Mouse (Mus musculus) kidney, adult 2 months (tissue): ENCODE data around the gene Ppm1a. TPM values are rescaled to one million over a fixed set of nuclear protein-coding genes. Genes with fewer than 3 reads are reported as not detected.
A peak's percentile ranks its signal among the peaks of the same experiment; 100 is the strongest.

Source experiments
- DNase-seq: peaks from one replicate; pipeline ENCODE4 v3.0.0; 2021
- H3K27ac ChIP-seq: fragments of 200-500 bp; 2 replicates; pipeline ENCODE4 v1.5.1; 2012; ENCODE audit warnings: low read depth, low read length, control low read depth, inconsistent platforms; ENCODE audit not compliant: insufficient read depth
- H3K27me3 ChIP-seq: fragments of 200-500 bp; replicated peaks from 2 replicates; pipeline ENCODE4 v1.6.1; 2012; ENCODE audit warnings: mild to moderate bottlenecking, moderate library complexity, low read length, inconsistent platforms; ENCODE audit not compliant: control insufficient read depth, insufficient read depth
- H3K36me3 ChIP-seq: fragments of 200-500 bp; 2 replicates; pipeline ENCODE4 v1.6.1; 2012; ENCODE audit warnings: mild to moderate bottlenecking, moderate library complexity, low read length, inconsistent platforms; ENCODE audit not compliant: control insufficient read depth, insufficient read depth
- H3K4me1 ChIP-seq: fragments of 200-500 bp; 2 replicates; pipeline ENCODE4 v1.6.1; 2011; ENCODE audit warnings: low read length; ENCODE audit not compliant: control insufficient read depth, insufficient read depth
- H3K4me3 ChIP-seq: fragments of 200-500 bp; 2 replicates; pipeline ENCODE4 v1.5.1; 2011; ENCODE audit warnings: mild to moderate bottlenecking, low read depth, low read length, control low read depth; ENCODE audit not compliant: insufficient read depth
- CTCF ChIP-seq: fragments of 200-500 bp; conservative IDR thresholded peaks from 2 replicates; pipeline ENCODE4 v1.5.1; 2011; ENCODE audit warnings: low read depth, mild to moderate bottlenecking, control low read depth, low read length, moderate library complexity, mixed read lengths; ENCODE audit not compliant: insufficient read depth, insufficient read length
- POLR2A ChIP-seq: fragments of 200-500 bp; IDR thresholded peaks from one replicate; pipeline ENCODE4 v1.6.1; 2011; ENCODE audit warnings: low read depth, low read length, control low read depth
- WGBS: fragments of 180-500 bp; shearing (Covaris S2); methylation state at CpG from one replicate; pipeline ENCODE4 v1.1.7; 2018; 5-methylcytosine and 5-hydroxymethylcytosine counted together
- polyA plus RNA-seq: library from polyadenylated mRNA; depleted of rRNA; stranded (reverse); fragments of >200 nt; gene quantifications from 2 replicates; pipeline ENCODE4 v1.2.3, GENCODE M21; 2012

The Ppm1a gene
- polyA plus RNA-seq, 1 experiment: 68.8 TPM

DNA sequence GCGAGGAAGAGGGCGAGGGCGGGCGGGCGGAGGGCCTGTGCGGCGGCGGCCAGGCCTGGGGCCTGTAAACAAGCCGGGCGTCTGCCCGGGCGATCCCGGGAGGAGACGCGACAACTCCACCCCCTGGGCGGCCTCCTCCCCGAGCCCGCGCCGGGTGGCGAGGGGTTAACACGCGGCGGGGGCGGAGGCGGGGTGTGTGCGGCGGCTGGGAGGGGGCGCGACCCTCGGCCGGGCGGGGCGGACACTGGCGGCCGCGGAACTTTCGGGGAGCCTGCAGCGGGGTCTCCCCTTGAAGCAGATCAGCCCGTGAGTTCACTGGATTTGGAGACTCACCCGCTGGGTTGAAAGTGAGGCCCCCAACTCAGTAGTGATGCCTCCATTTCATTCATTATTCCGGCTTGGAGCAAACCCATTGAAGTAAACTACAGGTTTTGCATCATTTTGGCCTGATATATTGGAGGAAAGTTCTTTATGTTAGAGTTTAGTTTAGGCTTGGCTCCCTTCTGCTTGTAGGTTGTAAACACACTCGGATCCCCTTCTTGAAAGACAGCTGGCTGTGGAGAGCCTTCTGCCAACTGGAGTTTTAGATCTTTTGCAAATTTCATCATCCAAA lies 4.5 kb downstream of the Ppm1a start:
- no peaks in the 10 kb centered on the region for H3K36me3 ChIP-seq
- TF ChIP-seq CTCF: no peak
- TF ChIP-seq POLR2A: no peak
- H3K27ac ChIP-seq: peak overlapping the region; percentile 46; the same call in 1 of the 2 replicates
- H3K4me1 ChIP-seq: peaks cover 3% of the 10 kb centered on the region
- 2% methylated on average over 41 of the region's 43 CpGs for WGBS
- no peaks in the 10 kb centered on the region for H3K27me3 ChIP-seq
- DNase-seq: peak; percentile 67
- H3K4me3 ChIP-seq: peak overlapping the region; percentile 94

DNA sequence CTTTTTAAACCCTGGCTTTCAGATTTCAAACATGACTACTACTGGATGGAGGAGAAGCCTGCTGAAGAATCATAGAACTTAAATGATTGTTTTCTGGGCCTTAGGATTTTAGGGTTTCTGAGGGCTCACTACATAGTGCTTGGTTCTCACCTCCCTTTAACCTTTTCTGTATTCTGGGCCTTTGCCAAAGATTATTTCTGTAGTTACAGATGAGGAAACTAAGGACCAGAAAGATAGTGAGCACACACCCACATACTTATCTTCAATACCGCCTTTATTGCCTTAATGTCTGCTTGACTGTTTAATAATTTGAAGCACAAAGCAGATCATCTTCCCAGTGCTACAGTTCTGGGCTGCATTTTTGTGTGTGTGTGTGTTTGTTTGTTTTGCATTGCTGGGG lies 5.2 kb downstream of the Ppm1a start:
- no peak for DNase-seq

DNA sequence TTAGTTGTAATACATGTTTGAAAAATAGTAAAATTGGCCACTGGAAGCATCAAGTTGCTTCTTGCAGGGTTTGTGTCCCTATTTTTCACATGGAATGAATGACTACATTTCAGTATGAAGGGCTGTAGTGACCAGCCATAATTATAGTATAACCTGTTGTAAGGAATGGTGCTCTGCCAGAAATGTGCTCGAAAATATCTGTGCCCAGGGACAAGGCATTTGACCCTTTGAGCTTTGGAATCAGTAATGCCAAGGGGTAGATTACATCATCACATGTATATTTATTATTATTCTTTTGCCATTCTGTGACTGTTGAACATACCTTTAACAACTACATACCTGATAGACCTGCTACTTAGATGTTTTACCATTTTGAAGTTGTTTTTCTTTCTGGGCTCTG lies 5.9 kb downstream of the Ppm1a start:
- no peak overlapping the region for H3K27ac ChIP-seq
- H3K4me3 ChIP-seq: no peak overlapping the region

More for the DNA sequence above, 5.2 kb downstream of the Ppm1a start:
- Histone ChIP-seq H3K4me3 (no peak overlapping the region; the same call in 1 of the 2 replicates), H3K4me1 (peaks cover 3% of the 10 kb centered on the region), H3K27me3 (no peaks in the 10 kb centered on the region), H3K36me3 (no peaks in the 10 kb centered on the region), H3K27ac (no peak overlapping the region; the same call in 1 of the 2 replicates)
- TF ChIP-seq POLR2A: no peak
- no peak for TF ChIP-seq CTCF
- 34% methylated on average over 1 of the region's 1 CpGs for WGBS

GRCm38 (mm10) chr12:72767809-72768208 lies 10.6 kb downstream of the Ppm1a start:
- TF ChIP-seq CTCF (no peak), POLR2A (no peak)
- Histone ChIP-seq H3K27ac (no peak overlapping the region), H3K4me1 (peaks cover 5% of the 10 kb centered on the region), H3K4me3 (no peak overlapping the region), H3K36me3 (no peaks in the 10 kb centered on the region), H3K27me3 (no peaks in the 10 kb centered on the region)
- no peak for DNase-seq
- WGBS: 81% methylated on average over 6 of the region's 6 CpGs

More for the DNA sequence above, 5.9 kb downstream of the Ppm1a start:
- no peaks in the 10 kb centered on the region for H3K36me3 ChIP-seq
- 10% methylated on average over 1 of the region's 1 CpGs for WGBS
- DNase-seq: peak; percentile 36
- no peaks in the 10 kb centered on the region for H3K27me3 ChIP-seq
- TF ChIP-seq POLR2A (no peak), CTCF (no peak)
- H3K4me1 ChIP-seq: peaks cover 3% of the 10 kb centered on the region

- no peaks in the 10 kb centered on the region for H3K36me3 ChIP-seq
- WGBS: 80% methylated on average over 2 of the region's 2 CpGs
- H3K27me3 ChIP-seq: no peaks in the 10 kb centered on the region
- peaks cover 5% of the 10 kb centered on the region for H3K4me1 ChIP-seq
- H3K27ac ChIP-seq: no peak overlapping the region
- H3K4me3 ChIP-seq: no peak overlapping the region
- DNase-seq: no peak
- TF ChIP-seq CTCF: no peak
- TF ChIP-seq POLR2A: no peak
These were observed 11.0 kb downstream of the Ppm1a start for GRCm38 (mm10) chr12:72768230-72768629.

- Histone ChIP-seq H3K27me3 (no peaks in the 10 kb centered on the region), H3K27ac (no peak overlapping the region), H3K36me3 (no peaks in the 10 kb centered on the region), H3K4me3 (no peak overlapping the region), H3K4me1 (peaks cover 2% of the 10 kb centered on the region)
- WGBS: 93% methylated on average over 5 of the region's 5 CpGs
- DNase-seq: no peak
- TF ChIP-seq CTCF (no peak), POLR2A (no peak)
These were observed 12.4 kb downstream of the Ppm1a start for GRCm38 (mm10) chr12:72769546-72770230.

DNA sequence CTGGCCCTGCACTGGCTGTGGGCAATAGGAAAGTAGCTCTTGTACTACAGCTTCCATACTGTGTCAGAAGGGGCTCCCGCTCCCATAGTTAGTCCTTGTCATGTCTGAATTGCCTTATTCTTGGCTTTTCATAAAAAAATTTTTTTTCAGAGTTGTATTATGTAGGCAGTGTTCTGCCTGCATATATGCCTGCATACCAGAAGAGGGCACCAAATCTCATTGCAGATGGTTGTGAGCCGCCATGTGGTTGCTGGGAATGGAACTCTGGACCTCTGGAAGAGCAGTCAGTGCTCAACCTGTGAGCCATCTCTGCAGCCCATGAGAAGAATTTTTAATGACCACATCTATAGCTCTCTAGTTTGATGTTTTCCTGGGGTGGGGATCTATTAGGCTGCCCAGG lies 13.9 kb downstream of the Ppm1a start:
- H3K4me3 ChIP-seq: no peak overlapping the region
- TF ChIP-seq CTCF (0 out of 2 replicates have a peak, but pooled peaks have one; percentile 3), POLR2A (no peak)
- H3K36me3 ChIP-seq: no peaks in the 10 kb centered on the region
- no peak for DNase-seq
- no peaks in the 10 kb centered on the region for H3K27me3 ChIP-seq
- WGBS: 100% methylated on average over 2 of the region's 2 CpGs
- no peak overlapping the region for H3K27ac ChIP-seq
- H3K4me1 ChIP-seq: peaks cover 2% of the 10 kb centered on the region
